In genomic region chr9:45395218-45395617, GRCm38 (mm10) we compare ENCODE assay signal across 23 mouse cellular contexts. TPM values are rescaled to one million over a fixed set of nuclear protein-coding genes. Genes with fewer than 3 reads are reported as not detected.
"Had no signal": no experiment of that assay in that cellular context is flagged by ENCODE, and none has a peak within 500 bp of the region (broad histone marks: within the 10 kb centered on the region; RNA-seq: fewer than 3 reads in every experiment).

No protein-coding gene starts in this region.

- H3K36me3 ChIP-seq: heart, embryonic 15.5 days; liver, embryonic 13.5 days had no signal

- H3K9me3 ChIP-seq: forebrain, embryonic 15.5 days; heart, embryonic 13.5 days; heart, embryonic 15.5 days; hindbrain, embryonic 13.5 days; hindbrain, embryonic 15.5 days; limb, embryonic 10.5 days; limb, embryonic 12.5 days; liver, embryonic 13.5 days had no signal

- H3K4me2 ChIP-seq: forebrain, embryonic 15.5 days; heart, embryonic 11.5 days; heart, embryonic 13.5 days; heart, embryonic 15.5 days; hindbrain, embryonic 13.5 days; hindbrain, embryonic 15.5 days; limb, embryonic 12.5 days; liver, embryonic 11.5 days; liver, embryonic 13.5 days had no signal

- DNase-seq: forebrain, postnatal 0 days; gastrocnemius, postnatal 10 days; gastrocnemius, postnatal 25 days; heart, postnatal 14 days; heart, postnatal 36 days; kidney, postnatal 10 days; liver; liver, embryonic 13.5 days had no signal

- H3K27ac ChIP-seq: forebrain, embryonic 15.5 days; heart, embryonic 13.5 days; heart, embryonic 15.5 days; hindbrain, embryonic 13.5 days; hindbrain, embryonic 15.5 days; hindbrain, postnatal 0 days; layer of hippocampus, adult 2 months; left cerebral cortex, adult 2 months; limb, embryonic 10.5 days; limb, embryonic 12.5 days; liver, embryonic 13.5 days had no signal

- H3K9ac ChIP-seq: forebrain, embryonic 15.5 days; forebrain, postnatal 0 days; heart, embryonic 13.5 days; heart, embryonic 15.5 days; hindbrain, embryonic 13.5 days; hindbrain, embryonic 15.5 days; limb, embryonic 12.5 days; liver, embryonic 13.5 days had no signal

- H3K4me3 ChIP-seq: forebrain, embryonic 15.5 days; heart, embryonic 13.5 days; heart, embryonic 15.5 days; hindbrain, embryonic 13.5 days; hindbrain, embryonic 15.5 days; layer of hippocampus, adult 2 months; left cerebral cortex, adult 2 months; limb, embryonic 10.5 days; limb, embryonic 12.5 days; liver, embryonic 13.5 days had no signal

- H3K27me3 ChIP-seq: forebrain, embryonic 15.5 days; hindbrain, embryonic 13.5 days; hindbrain, embryonic 15.5 days; limb, embryonic 12.5 days had no signal

- ATAC-seq: forebrain, embryonic 15.5 days; forebrain, postnatal 0 days; hindbrain, postnatal 0 days; intestine, embryonic 16.5 days had no signal

- H3K4me1 ChIP-seq: forebrain, embryonic 15.5 days; heart, embryonic 13.5 days; heart, embryonic 15.5 days; hindbrain, embryonic 13.5 days; hindbrain, embryonic 15.5 days; limb, embryonic 12.5 days; liver, embryonic 13.5 days had no signal

RNA-seq across cellular contexts. Expression of gene Fxyd2, which starts 4.3 kb away (rescaled TPM):
- total RNA-seq: hematopoietic stem cell, adult 5-6 weeks had no signal

RNA-seq across cellular contexts. Expression of gene Fxyd6, which starts 25.2 kb away (rescaled TPM):
- total RNA-seq: hematopoietic stem cell, adult 5-6 weeks had no signal

RNA-seq across cellular contexts. Expression of gene Dscaml1, which starts 31.2 kb away (rescaled TPM):
- total RNA-seq: gastrocnemius, adult 18-20 months; gastrocnemius, postnatal 25 days; heart, postnatal 14 days; heart, postnatal 36 days; hematopoietic stem cell, adult 5-6 weeks had no signal
- polyA plus RNA-seq: liver, embryonic 13.5 days had no signal
